Mouse (Mus musculus) embryonic facial prominence, embryonic 15.5 days (tissue): Measurements from ENCODE around the gene Nav2. TPM values are rescaled to one million over a fixed set of nuclear protein-coding genes. Genes with fewer than 3 reads are reported as not detected.

ENCODE experiments used
- ATAC-seq: fragments of 200-750 bp; cut with Nextera tagmentation; 2 replicates; pipeline ENCODE4 v1.8.0; 2017; ENCODE audit warnings: low read depth, moderate TSS enrichment; ENCODE audit not compliant: insufficient number of reproducible peaks, low FRiP score, low TSS enrichment
- H3K27ac ChIP-seq: fragments of 300-500 bp; sonication (generic); replicated peaks from 2 replicates; pipeline ENCODE4 v1.5.1; 2015; ENCODE audit warnings: mild to moderate bottlenecking, inconsistent platforms
- H3K27me3 ChIP-seq: fragments of 300-500 bp; sonication (generic); 2 replicates; pipeline ENCODE4 v1.6.1; 2015; ENCODE audit warnings: inconsistent platforms
- H3K36me3 ChIP-seq: fragments of 300-500 bp; sonication (generic); 2 replicates; pipeline ENCODE4 v1.6.1; 2015; ENCODE audit warnings: mild to moderate bottlenecking, inconsistent platforms
- H3K4me1 ChIP-seq: fragments of 300-500 bp; sonication (generic); 2 replicates; pipeline ENCODE4 v1.6.1; 2015; ENCODE audit warnings: inconsistent platforms
- H3K4me2 ChIP-seq: fragments of 300-500 bp; sonication (generic); replicated peaks from 2 replicates; pipeline ENCODE4 v1.6.1; 2015; ENCODE audit warnings: mild to moderate bottlenecking, inconsistent platforms
- H3K4me3 ChIP-seq: fragments of 300-500 bp; sonication (generic); replicated peaks from 2 replicates; pipeline ENCODE4 v1.5.1; 2015; ENCODE audit warnings: mild to moderate bottlenecking, inconsistent platforms
- H3K9ac ChIP-seq: fragments of 300-500 bp; sonication (generic); 2 replicates; pipeline ENCODE4 v1.6.1; 2015; ENCODE audit warnings: inconsistent platforms
- H3K9me3 ChIP-seq: fragments of 300-500 bp; sonication (generic); replicated peaks from 2 replicates; pipeline ENCODE4 v1.6.1; 2016; ENCODE audit warnings: inconsistent platforms
- WGBS: fragments of 180-500 bp; shearing (Covaris S2); methylation state at CpG from one replicate; pipeline ENCODE4 v1.1.7; 2015; 5-methylcytosine and 5-hydroxymethylcytosine counted together
- polyA plus RNA-seq: library from polyadenylated mRNA; unstranded; fragments of >200 nt; fragmentation: Nextera tagmentation; extraction: Ambion mirVana; gene quantifications from 2 replicates; pipeline ENCODE4 v1.2.1, GENCODE M21; 2015

Nav2 gene
- polyA plus RNA-seq, 1 experiment from 2014 or later: 23.4 TPM

DNA sequence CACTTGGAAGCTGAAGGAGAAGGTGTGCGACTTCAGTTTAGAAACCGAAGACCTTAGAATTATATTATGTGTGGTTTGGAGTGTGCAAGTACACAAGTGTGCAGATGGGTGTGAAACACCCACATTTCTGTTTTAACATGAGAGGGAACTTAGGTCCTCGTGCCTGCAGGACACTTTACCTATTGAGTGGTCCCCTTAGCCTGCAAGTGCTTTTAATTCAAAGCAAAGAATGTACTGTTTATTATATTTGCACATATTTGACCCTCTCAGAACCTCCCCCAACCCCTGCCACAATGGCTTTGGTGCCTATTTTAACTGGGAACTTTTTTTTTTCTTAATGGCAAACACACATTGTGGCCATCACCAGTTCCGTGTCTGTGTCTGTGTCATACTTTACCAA is 334.6 kb downstream of the Nav2 start:
- no peak overlapping the region for H3K4me2 ChIP-seq
- WGBS: 69% methylated on average over 4 of the region's 4 CpGs
- peaks cover 28% of the 10 kb centered on the region for H3K4me1 ChIP-seq
- no peak overlapping the region for H3K4me3 ChIP-seq
- H3K27me3 ChIP-seq: peaks cover 16% of the 10 kb centered on the region
- no peak overlapping the region for H3K27ac ChIP-seq
- H3K9me3 ChIP-seq: no peaks in the 10 kb centered on the region
- H3K36me3 ChIP-seq: no peaks in the 10 kb centered on the region
- ATAC-seq: no peak
- no peak overlapping the region for H3K9ac ChIP-seq

GRCm38 (mm10) chr7:49245537-49246239 is 337.2 kb downstream of the Nav2 start:
- Histone ChIP-seq H3K9me3 (no peaks in the 10 kb centered on the region), H3K4me3 (peak overlapping the region; percentile 63), H3K36me3 (no peaks in the 10 kb centered on the region), H3K4me2 (peak overlapping the region; percentile 99), H3K4me1 (peaks cover 50% of the 10 kb centered on the region), H3K9ac (peak overlapping the region; percentile 58), H3K27ac (peak overlapping the region; percentile 65), H3K27me3 (peaks cover 26% of the 10 kb centered on the region)
- WGBS: 1% methylated on average over 66 of the region's 68 CpGs
- ATAC-seq: peak; percentile 94

DNA sequence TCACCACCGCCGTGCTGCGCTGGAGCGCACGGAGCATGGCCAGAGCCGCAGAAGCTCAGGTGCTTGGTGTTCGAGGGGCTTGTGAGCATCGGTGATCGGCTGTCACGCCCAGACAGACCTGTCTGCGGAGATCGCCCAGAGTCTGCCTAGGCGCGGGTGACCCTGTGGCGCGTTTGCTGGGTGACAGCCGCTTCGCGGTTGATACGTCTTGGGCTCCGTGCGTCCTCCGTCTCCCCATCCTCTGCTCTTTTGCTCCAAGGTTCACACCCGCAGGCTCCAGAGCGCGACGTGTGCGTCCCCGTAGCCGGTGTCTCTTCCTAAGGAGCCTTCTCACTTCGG is 337.7 kb downstream of the Nav2 start:
- Histone ChIP-seq H3K36me3 (no peaks in the 10 kb centered on the region), H3K27ac (0 out of 2 replicates have a peak overlapping the region, but pooled peaks have one; percentile 63), H3K4me2 (peak overlapping the region; percentile 99), H3K9me3 (no peaks in the 10 kb centered on the region), H3K4me3 (peak overlapping the region; percentile 63), H3K9ac (peak overlapping the region; percentile 45), H3K27me3 (peaks cover 26% of the 10 kb centered on the region), H3K4me1 (peaks cover 56% of the 10 kb centered on the region)
- under 1% methylated on average over 31 of the region's 31 CpGs for WGBS
- ATAC-seq: no peak

GRCm38 (mm10) chr7:49246584-49247481 is 338.3 kb downstream of the Nav2 start:
- WGBS: 2% methylated on average over 50 of the region's 50 CpGs
- Histone ChIP-seq H3K27ac (no peak overlapping the region), H3K36me3 (no peaks in the 10 kb centered on the region), H3K4me3 (peak overlapping the region; percentile 63), H3K9ac (peak overlapping the region; percentile 45), H3K9me3 (no peaks in the 10 kb centered on the region), H3K4me1 (peaks cover 59% of the 10 kb centered on the region), H3K4me2 (peak overlapping the region; percentile 99), H3K27me3 (peaks cover 26% of the 10 kb centered on the region)
- ATAC-seq: no peak

DNA sequence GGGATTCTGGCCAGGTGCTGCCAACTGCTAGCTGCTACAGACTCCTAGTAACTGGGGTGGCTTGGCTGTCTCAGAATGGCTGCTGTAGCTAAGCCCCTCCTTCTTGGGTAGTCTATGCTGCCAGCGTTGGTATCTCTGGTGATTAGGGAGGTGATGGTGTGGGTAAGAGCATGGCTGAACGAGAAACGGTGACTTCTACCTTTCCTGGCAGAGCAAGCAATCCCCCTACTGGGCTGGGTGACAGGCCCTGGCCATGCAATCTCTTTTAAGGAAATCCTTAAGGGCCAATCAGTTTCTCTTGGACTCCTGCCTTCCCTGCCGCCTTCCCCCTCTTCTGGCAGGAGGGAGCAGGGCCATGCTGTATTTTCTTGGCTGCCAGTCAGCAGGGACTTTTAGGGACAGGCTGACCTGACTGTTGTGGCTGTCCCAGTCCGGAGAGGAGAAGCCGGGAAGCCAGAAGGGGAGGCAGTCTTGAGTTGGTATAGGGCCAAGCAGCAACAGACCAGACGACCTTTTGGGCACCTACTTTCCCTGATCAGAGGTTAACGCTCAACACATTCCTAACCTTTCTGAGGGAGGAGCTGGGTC is 339.3 kb downstream of the Nav2 start:
- H3K9me3 ChIP-seq: no peaks in the 10 kb centered on the region
- H3K9ac ChIP-seq: no peak overlapping the region
- peaks cover 26% of the 10 kb centered on the region for H3K27me3 ChIP-seq
- no peak overlapping the region for H3K27ac ChIP-seq
- H3K4me2 ChIP-seq: peak overlapping the region; percentile 99
- WGBS: 20% methylated on average over 8 of the region's 8 CpGs
- H3K36me3 ChIP-seq: no peaks in the 10 kb centered on the region
- H3K4me3 ChIP-seq: peak overlapping the region; percentile 63
- ATAC-seq: no peak
- H3K4me1 ChIP-seq: peaks cover 59% of the 10 kb centered on the region

DNA sequence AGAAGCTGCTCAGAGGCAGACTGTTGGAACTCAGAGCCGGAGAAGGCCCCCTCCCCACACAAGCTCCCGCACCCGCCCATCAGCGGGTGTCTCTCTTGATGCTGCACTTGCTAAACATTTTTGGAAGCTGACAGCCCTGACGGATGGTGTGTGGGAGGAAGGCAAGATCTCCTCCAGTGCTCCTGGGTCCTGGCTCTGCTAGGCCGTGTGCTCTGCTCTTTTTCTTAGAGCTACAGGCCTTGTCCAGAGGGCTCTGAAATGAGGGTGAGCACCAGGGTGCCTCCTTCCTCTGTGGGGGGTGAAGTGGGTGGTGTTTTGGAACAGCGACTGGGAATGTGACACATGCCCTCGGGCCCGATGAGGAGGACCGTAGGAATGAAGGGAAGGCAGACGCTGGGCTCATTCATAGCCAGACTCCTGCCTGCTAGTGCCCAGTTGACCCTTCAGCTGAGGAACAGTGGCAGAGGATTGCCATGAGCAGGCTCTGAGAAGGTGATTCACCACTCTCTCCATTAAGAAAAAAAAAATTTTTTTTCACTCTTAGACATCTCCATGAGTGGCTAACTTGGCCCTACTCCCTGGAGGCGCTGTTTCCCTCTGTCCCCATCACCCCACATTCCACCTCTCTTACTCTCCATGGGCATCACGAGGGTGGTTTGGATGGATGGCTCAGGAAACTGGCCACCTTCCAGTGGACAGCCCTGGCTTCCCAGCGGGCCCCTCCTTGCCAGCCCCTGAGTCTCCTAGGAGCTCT is 340.0 kb downstream of the Nav2 start:
- H3K27me3 ChIP-seq: peaks cover 26% of the 10 kb centered on the region
- no peaks in the 10 kb centered on the region for H3K36me3 ChIP-seq
- peak overlapping the region; percentile 99 for H3K4me2 ChIP-seq
- peaks cover 59% of the 10 kb centered on the region for H3K4me1 ChIP-seq
- H3K27ac ChIP-seq: no peak overlapping the region
- WGBS: 41% methylated on average over 14 of the region's 14 CpGs
- no peak for ATAC-seq
- H3K9ac ChIP-seq: no peak overlapping the region
- no peaks in the 10 kb centered on the region for H3K9me3 ChIP-seq
- peak overlapping the region; percentile 63 for H3K4me3 ChIP-seq

DNA sequence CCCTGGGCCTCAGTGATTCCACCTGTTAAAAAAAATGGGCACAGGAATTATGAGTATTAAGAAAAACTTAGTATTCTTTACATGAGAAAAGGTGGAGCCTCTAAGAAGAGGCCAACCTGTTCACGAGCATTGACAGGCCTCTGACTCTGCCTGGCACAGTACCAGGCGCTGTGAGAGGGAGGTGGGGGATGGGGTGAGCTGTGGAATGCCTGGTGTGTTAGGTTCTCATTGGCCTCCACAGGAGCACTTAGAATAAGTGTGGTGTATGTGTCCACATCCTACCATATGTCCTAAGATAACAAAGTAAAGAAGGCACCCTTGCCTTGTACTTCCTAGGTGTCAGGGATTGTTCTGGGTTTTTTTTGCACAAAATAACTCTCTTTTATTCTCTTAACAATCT is 340.9 kb downstream of the Nav2 start:
- Histone ChIP-seq H3K27ac (no peak overlapping the region), H3K36me3 (no peaks in the 10 kb centered on the region), H3K4me3 (no peak overlapping the region), H3K4me2 (no peak overlapping the region), H3K27me3 (peaks cover 26% of the 10 kb centered on the region), H3K9ac (no peak overlapping the region), H3K4me1 (peaks cover 59% of the 10 kb centered on the region), H3K9me3 (no peaks in the 10 kb centered on the region)
- 67% methylated on average over 2 of the region's 2 CpGs for WGBS
- ATAC-seq: no peak

DNA sequence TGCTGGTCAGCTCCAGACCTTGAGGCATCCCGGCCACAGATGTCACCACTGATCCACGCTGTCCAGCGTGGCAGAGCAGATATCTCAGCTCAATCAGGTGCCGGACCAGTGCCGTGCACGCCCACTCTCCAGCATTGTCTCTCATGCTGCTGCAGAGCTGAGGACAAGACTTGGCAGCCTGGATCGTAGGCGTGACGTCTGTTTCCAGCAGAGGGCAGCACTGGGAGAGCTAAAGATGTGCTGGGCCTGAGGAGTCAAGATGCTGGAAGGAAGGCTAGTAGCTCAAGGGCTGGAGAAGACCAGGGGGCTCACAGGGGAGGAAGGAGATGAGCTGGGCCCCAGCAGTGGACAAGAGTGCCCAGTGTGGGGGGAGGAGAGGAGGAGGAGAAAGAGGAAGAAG is 341.5 kb downstream of the Nav2 start:
- H3K27me3 ChIP-seq: peaks cover 26% of the 10 kb centered on the region
- H3K36me3 ChIP-seq: no peaks in the 10 kb centered on the region
- 0 out of 2 replicates have a peak overlapping the region, but pooled peaks have one; percentile 4 for H3K4me2 ChIP-seq
- WGBS: 10% methylated on average over 9 of the region's 9 CpGs
- no peaks in the 10 kb centered on the region for H3K9me3 ChIP-seq
- H3K9ac ChIP-seq: no peak overlapping the region
- no peak overlapping the region for H3K4me3 ChIP-seq
- H3K4me1 ChIP-seq: peaks cover 59% of the 10 kb centered on the region
- no peak overlapping the region for H3K27ac ChIP-seq
- no peak for ATAC-seq

GRCm38 (mm10) chr7:49250581-49251307 is 342.2 kb downstream of the Nav2 start:
- Histone ChIP-seq H3K27me3 (peaks cover 26% of the 10 kb centered on the region), H3K4me1 (peaks cover 54% of the 10 kb centered on the region), H3K9ac (no peak overlapping the region), H3K27ac (no peak overlapping the region), H3K9me3 (no peaks in the 10 kb centered on the region), H3K36me3 (no peaks in the 10 kb centered on the region), H3K4me2 (no peak overlapping the region), H3K4me3 (no peak overlapping the region)
- WGBS: 82% methylated on average over 13 of the region's 13 CpGs
- ATAC-seq: no peak

DNA sequence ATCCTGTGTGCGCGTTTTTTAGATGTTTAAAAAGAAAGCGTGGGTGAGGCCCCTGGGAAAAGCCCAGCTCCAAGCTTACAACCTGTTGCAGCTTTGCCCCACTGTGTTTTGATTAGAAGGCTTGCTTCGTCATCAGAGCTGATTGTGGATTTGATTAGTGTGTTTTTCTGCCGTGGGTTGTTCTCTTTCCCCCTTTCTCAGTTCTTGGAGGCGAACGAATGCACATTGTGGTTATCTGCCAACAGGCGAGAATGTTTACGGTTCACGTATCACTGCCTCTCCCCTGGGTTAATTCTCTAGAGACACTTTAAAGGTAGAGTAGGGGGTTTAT is 342.8 kb downstream of the Nav2 start:
- Histone ChIP-seq H3K9ac (no peak overlapping the region), H3K9me3 (no peaks in the 10 kb centered on the region), H3K4me2 (no peak overlapping the region), H3K4me1 (peaks cover 56% of the 10 kb centered on the region), H3K4me3 (no peak overlapping the region), H3K36me3 (no peaks in the 10 kb centered on the region), H3K27me3 (peaks cover 26% of the 10 kb centered on the region), H3K27ac (0 out of 2 replicates have a peak overlapping the region, but pooled peaks have one; percentile 39)
- 37% methylated on average over 10 of the region's 10 CpGs for WGBS
- no peak for ATAC-seq
